17 mouse cellular contexts compared by ENCODE assay signal in genomic region chr6:29716624-29717365, GRCm38 (mm10). TPM values are rescaled to one million over a fixed set of nuclear protein-coding genes. Genes with fewer than 3 reads are reported as not detected.
DNase-seq lines count a peak whose midpoint lies in the region; ATAC-seq and TF ChIP-seq lines count a peak whose summit lies in the region.
"Had no signal": no experiment of that assay in that cellular context is flagged by ENCODE, and none has a peak within 500 bp of the region (broad histone marks: within the 10 kb centered on the region; RNA-seq: fewer than 3 reads in every experiment).

No protein-coding gene starts in this region.

- peak; percentile 48 for DNase-seq in right cerebral cortex, adult 18-20 months
- no peak for DNase-seq in right cerebral cortex, postnatal 25 days
- DNase-seq in thymus, postnatal 25 days, result peak; percentile 37
- no peak for DNase-seq in midbrain, embryonic 14.5 days
- no peak for DNase-seq in kidney, adult 18-20 months
- DNase-seq: gastrocnemius, postnatal 10 days; heart, postnatal 4 days; kidney, adult 2 months; kidney, postnatal 4 days had no signal

- no peaks in the 10 kb centered on the region for H3K9me3 ChIP-seq in hindbrain, embryonic 15.5 days
- H3K9me3 ChIP-seq in hindbrain, embryonic 12.5 days (replicated peaks), result no peaks in the 10 kb centered on the region
- H3K9me3 ChIP-seq in intestine, postnatal 0 days (ENCODE audit: control insufficient read depth), result no peaks in the 10 kb centered on the region
- no peaks in the 10 kb centered on the region for H3K9me3 ChIP-seq in midbrain, embryonic 14.5 days (ENCODE audit: control insufficient read depth, low read length)
- H3K9me3 ChIP-seq: heart, embryonic 13.5 days had no signal

- H3K4me2 ChIP-seq in hindbrain, embryonic 15.5 days, result no peak overlapping the region
- no peak overlapping the region for H3K4me2 ChIP-seq in hindbrain, embryonic 12.5 days (replicated peaks)
- H3K4me2 ChIP-seq in intestine, postnatal 0 days (replicated peaks; ENCODE audit: low read depth), result peak overlapping the region; percentile 9
- H3K4me2 ChIP-seq in midbrain, embryonic 14.5 days (ENCODE audit: low read length), result no peak overlapping the region

- H3K4me3 ChIP-seq in hindbrain, embryonic 15.5 days, result no peak overlapping the region
- no peak overlapping the region for H3K4me3 ChIP-seq in hindbrain, embryonic 12.5 days
- no peak overlapping the region for H3K4me3 ChIP-seq in intestine, postnatal 0 days (ENCODE audit: low read depth, low read length)
- no peak overlapping the region for H3K4me3 ChIP-seq in midbrain, embryonic 14.5 days (replicated peaks; ENCODE audit: low read depth, low read length)
- H3K4me3 ChIP-seq: erythroblast, embryonic 14.5 days; heart, embryonic 13.5 days had no signal

- no peak overlapping the region for H3K9ac ChIP-seq in hindbrain, embryonic 15.5 days
- H3K9ac ChIP-seq in hindbrain, embryonic 12.5 days, result no peak overlapping the region
- no peak overlapping the region for H3K9ac ChIP-seq in intestine, postnatal 0 days (ENCODE audit: low read depth, low read length)
- no peak overlapping the region for H3K9ac ChIP-seq in midbrain, embryonic 14.5 days (replicated peaks; ENCODE audit: low read length)
- H3K9ac ChIP-seq: liver, embryonic 14.5 days had no signal

- 0 out of 2 replicates have a peak, but pooled peaks cover 4% of the 10 kb centered on the region for H3K27me3 ChIP-seq in hindbrain, embryonic 15.5 days
- H3K27me3 ChIP-seq in hindbrain, embryonic 12.5 days, result peaks cover 6% of the 10 kb centered on the region; the same call in 1 of the 2 replicates
- H3K27me3 ChIP-seq in intestine, postnatal 0 days (replicated peaks; ENCODE audit: control insufficient read depth, insufficient read depth, low read length), result no peaks in the 10 kb centered on the region
- H3K27me3 ChIP-seq in midbrain, embryonic 14.5 days (ENCODE audit: control insufficient read depth, insufficient read depth, low read length), result no peaks in the 10 kb centered on the region

- peaks cover 27% of the 10 kb centered on the region for H3K4me1 ChIP-seq in hindbrain, embryonic 15.5 days (replicated peaks)
- peaks cover 21% of the 10 kb centered on the region for H3K4me1 ChIP-seq in hindbrain, embryonic 12.5 days
- 0 out of 2 replicates have a peak, but pooled peaks cover 4% of the 10 kb centered on the region for H3K4me1 ChIP-seq in intestine, postnatal 0 days (replicated peaks; ENCODE audit: control insufficient read depth, insufficient read depth, low read length)
- H3K4me1 ChIP-seq in midbrain, embryonic 14.5 days (ENCODE audit: control insufficient read depth, insufficient read depth, low read length), result peaks cover 13% of the 10 kb centered on the region

- no peaks in the 10 kb centered on the region for H3K36me3 ChIP-seq in hindbrain, embryonic 15.5 days
- H3K36me3 ChIP-seq in hindbrain, embryonic 12.5 days, result no peaks in the 10 kb centered on the region
- H3K36me3 ChIP-seq in intestine, postnatal 0 days (ENCODE audit: control insufficient read depth, insufficient read depth), result no peaks in the 10 kb centered on the region
- H3K36me3 ChIP-seq in midbrain, embryonic 14.5 days (ENCODE audit: control insufficient read depth, insufficient read depth, low read length), result no peaks in the 10 kb centered on the region
- H3K36me3 ChIP-seq: heart, embryonic 13.5 days had no signal

- H3K27ac ChIP-seq in hindbrain, embryonic 15.5 days (replicated peaks), result peak overlapping the region; percentile 58; the same call in 1 of the 2 replicates
- no peak overlapping the region for H3K27ac ChIP-seq in hindbrain, embryonic 12.5 days
- H3K27ac ChIP-seq in intestine, postnatal 0 days (ENCODE audit: low read depth, low read length), result no peak overlapping the region
- H3K27ac ChIP-seq in midbrain, embryonic 14.5 days (replicated peaks; ENCODE audit: low read depth, low read length), result no peak overlapping the region
- H3K27ac ChIP-seq: heart, embryonic 13.5 days; liver, embryonic 14.5 days had no signal

- no peak for TF ChIP-seq CTCF in intestine, postnatal 0 days (IDR thresholded peaks at IDR 0.05; ENCODE audit: low read depth)

- WGBS in hindbrain, embryonic 15.5 days, result 79% methylated on average over 10 of the region's 10 CpGs
- WGBS in hindbrain, embryonic 12.5 days, result 68% methylated on average over 10 of the region's 10 CpGs
- WGBS in intestine, postnatal 0 days, result 38% methylated on average over 10 of the region's 10 CpGs
- WGBS in midbrain, embryonic 14.5 days, result 82% methylated on average over 10 of the region's 10 CpGs

- ATAC-seq in hindbrain, embryonic 15.5 days (ENCODE audit: low FRiP score, low read depth), result no peak
- ATAC-seq in hindbrain, embryonic 12.5 days (ENCODE audit: low FRiP score), result no peak
- peak; percentile 41 for ATAC-seq in intestine, postnatal 0 days
- ATAC-seq in midbrain, embryonic 14.5 days (ENCODE audit: low FRiP score, low TSS enrichment), result no peak
- ATAC-seq: lung, postnatal 0 days; midbrain, embryonic 16.5 days had no signal

RNA-seq across cellular contexts. Expression of gene Smo, which starts 18.5 kb away (rescaled TPM):
- polyA plus RNA-seq in hindbrain, embryonic 15.5 days (2015; fragmentation: Nextera tagmentation; extraction: Ambion mirVana), result 14.7 and 15.7 TPM in 2 replicates
- polyA plus RNA-seq in hindbrain, embryonic 12.5 days (2016; fragmentation: Nextera tagmentation; extraction: Ambion mirVana), result 49.4 and 54.1 TPM in 2 replicates
- polyA plus RNA-seq in intestine, postnatal 0 days (2015; fragmentation: Nextera tagmentation; extraction: Ambion mirVana), result 7.1 and 7.4 TPM in 2 replicates
- 9.2 and 14.4 TPM in 2 replicates for polyA plus RNA-seq in midbrain, embryonic 14.5 days (2014; fragmentation: Nextera tagmentation; extraction: Ambion mirVana)

RNA-seq across cellular contexts. Expression of gene Tspan33, which starts 22.8 kb away (rescaled TPM):
- 11.9 and 14.4 TPM in 2 replicates for polyA plus RNA-seq in hindbrain, embryonic 15.5 days (2015; fragmentation: Nextera tagmentation; extraction: Ambion mirVana)
- polyA plus RNA-seq in hindbrain, embryonic 12.5 days (2016; fragmentation: Nextera tagmentation; extraction: Ambion mirVana), result 8.2 and 9.2 TPM in 2 replicates
- polyA plus RNA-seq in intestine, postnatal 0 days (2015; fragmentation: Nextera tagmentation; extraction: Ambion mirVana), result 0.84 and 1.0 TPM in 2 replicates
- 3.2 and 3.8 TPM in 2 replicates for polyA plus RNA-seq in midbrain, embryonic 14.5 days (2014; fragmentation: Nextera tagmentation; extraction: Ambion mirVana)

RNA-seq across cellular contexts. Expression of gene Ahcyl2, which starts 51.0 kb away (rescaled TPM):
- polyA plus RNA-seq in hindbrain, embryonic 15.5 days (2015; fragmentation: Nextera tagmentation; extraction: Ambion mirVana), result 20.2 and 20.7 TPM in 2 replicates
- polyA plus RNA-seq in hindbrain, embryonic 12.5 days (2016; fragmentation: Nextera tagmentation; extraction: Ambion mirVana), result 21.8 and 25.3 TPM in 2 replicates
- polyA plus RNA-seq in intestine, postnatal 0 days (2015; fragmentation: Nextera tagmentation; extraction: Ambion mirVana), result 74.7 and 83.6 TPM in 2 replicates
- 15.1 and 18.0 TPM in 2 replicates for polyA plus RNA-seq in midbrain, embryonic 14.5 days (2014; fragmentation: Nextera tagmentation; extraction: Ambion mirVana)

Comparison
In these comparisons a context has a peak if more than half of its experiments do, and no peak if none do; other contexts are left out.
1. DNase-seq: peak in right cerebral cortex, adult 18-20 months (single experiment) and thymus, postnatal 25 days (single experiment); none in right cerebral cortex, postnatal 25 days (single experiment), midbrain, embryonic 14.5 days (single experiment) and kidney, adult 18-20 months (single experiment).